Mouse (Mus musculus): ENCODE data around the gene Hist2h3c1. TPM values are rescaled to one million over a fixed set of nuclear protein-coding genes. Genes with fewer than 3 reads are reported as not detected.
"Not testable (repeated sequence)": the region's sequence is repeated elsewhere in the genome, so short reads cannot be mapped to it uniquely, and the experiment has no call there.

The Hist2h3c1 gene
- polyA plus RNA-seq, 1 experiment, result not detected

- Histone ChIP-seq H3K27me3 (ENCODE audit: control insufficient read depth, insufficient read depth, low read length) (no peaks in the 10 kb centered on the region), H3K4me1 (replicated peaks; ENCODE audit: control insufficient read depth, insufficient read depth, low read length) (peaks cover 17% of the 10 kb centered on the region), H3K4me3 (ENCODE audit: control insufficient read depth, insufficient read depth, low read length) (peak overlapping the region; percentile 49), H3K36me3 (ENCODE audit: control insufficient read depth, insufficient read depth, low read length) (no peaks in the 10 kb centered on the region), H3K27ac (ENCODE audit: control insufficient read depth, insufficient read depth, low read length) (peak overlapping the region; percentile 90)
- under 1% methylated on average over 12 of the region's 12 CpGs for WGBS
- DNase-seq, result peak; percentile 56
- TF ChIP-seq CTCF (IDR thresholded peaks at IDR 0.05; ENCODE audit: borderline replicate concordance, control insufficient read depth, extremely low read depth, insufficient read depth, low read length, poor library complexity) (no peak), POLR2A (IDR thresholded peaks at IDR 0.05; ENCODE audit: control insufficient read depth, extremely low read depth, insufficient read depth, low read length, poor library complexity) (no peak)
These were observed 27.3 kb upstream of the Hist2h3c1 start for GRCm38 (mm10) chr3:96219191-96219641.

GRCm38 (mm10) chr3:96219661-96220130, 26.8 kb upstream of the Hist2h3c1 start, which contains the start of the genes Bola1 and Hist2h2ab:
Bola1 (minus strand) TSS chr3:96219709.
Hist2h2ab (plus strand) TSS chr3:96219865.
- TF ChIP-seq CTCF (IDR thresholded peaks at IDR 0.05; ENCODE audit: borderline replicate concordance, control insufficient read depth, extremely low read depth, insufficient read depth, low read length, poor library complexity) (peak; percentile 42; the same call in 1 of the 2 replicates), POLR2A (IDR thresholded peaks at IDR 0.05; ENCODE audit: control insufficient read depth, extremely low read depth, insufficient read depth, low read length, poor library complexity) (peak; percentile 86)

GRCm38 (mm10) chr3:96220131-96220764, 26.2 kb upstream of the Hist2h3c1 start:
- under 1% methylated on average over 34 of the region's 47 CpGs for WGBS
- not testable (repeated sequence) for DNase-seq; H3K27me3 ChIP-seq (ENCODE audit: control insufficient read depth, insufficient read depth, low read length); H3K36me3 ChIP-seq (ENCODE audit: control insufficient read depth, insufficient read depth, low read length)
- Histone ChIP-seq H3K4me1 (replicated peaks; ENCODE audit: control insufficient read depth, insufficient read depth, low read length) (peaks cover 21% of the 10 kb centered on the region), H3K27ac (ENCODE audit: control insufficient read depth, insufficient read depth, low read length) (peak overlapping the region; percentile 98), H3K4me3 (ENCODE audit: control insufficient read depth, insufficient read depth, low read length) (peak overlapping the region; percentile 80)
- peak; percentile 77 for TF ChIP-seq POLR2A (IDR thresholded peaks at IDR 0.05; ENCODE audit: control insufficient read depth, extremely low read depth, insufficient read depth, low read length, poor library complexity)

More at GRCm38 (mm10) chr3:96219661-96220130, 26.8 kb upstream of the Hist2h3c1 start, which contains the start of the genes Bola1 and Hist2h2ab:
- peaks cover 18% of the 10 kb centered on the region for H3K4me1 ChIP-seq (replicated peaks; ENCODE audit: control insufficient read depth, insufficient read depth, low read length)
- no peaks in the 10 kb centered on the region for H3K27me3 ChIP-seq (ENCODE audit: control insufficient read depth, insufficient read depth, low read length)
- H3K36me3 ChIP-seq (ENCODE audit: control insufficient read depth, insufficient read depth, low read length), result no peaks in the 10 kb centered on the region
- peak; percentile 79 for DNase-seq
- peak within 1 kb of the TSS; percentile 80 for H3K4me3 ChIP-seq (ENCODE audit: control insufficient read depth, insufficient read depth, low read length)
- H3K27ac ChIP-seq (ENCODE audit: control insufficient read depth, insufficient read depth, low read length), result peak within 1 kb of the TSS; percentile 98
- WGBS, result under 1% methylated on average over 37 of the region's 37 CpGs

- H3K36me3 ChIP-seq (ENCODE audit: control insufficient read depth, insufficient read depth, low read length), result no peaks in the 10 kb centered on the region
- peak within 1 kb of the TSS; percentile 98 for H3K27ac ChIP-seq (ENCODE audit: control insufficient read depth, insufficient read depth, low read length)
- peak; percentile 90 for DNase-seq
- H3K4me3 ChIP-seq (ENCODE audit: control insufficient read depth, insufficient read depth, low read length), result peak within 1 kb of the TSS; percentile 89
- H3K27me3 ChIP-seq (ENCODE audit: control insufficient read depth, insufficient read depth, low read length), result no peaks in the 10 kb centered on the region
- under 1% methylated on average over 43 of the region's 43 CpGs for WGBS
- H3K4me1 ChIP-seq (replicated peaks; ENCODE audit: control insufficient read depth, insufficient read depth, low read length), result peaks cover 23% of the 10 kb centered on the region
- TF ChIP-seq POLR2A (IDR thresholded peaks at IDR 0.05; ENCODE audit: control insufficient read depth, extremely low read depth, insufficient read depth, low read length, poor library complexity), result peak; percentile 50; the same call in 1 of the 2 replicates
- no peak for TF ChIP-seq CTCF (IDR thresholded peaks at IDR 0.05; ENCODE audit: borderline replicate concordance, control insufficient read depth, extremely low read depth, insufficient read depth, low read length, poor library complexity)
These were observed 25.5 kb upstream of the Hist2h3c1 start, which contains the start of the genes Hist2h2ac and Hist2h2be for GRCm38 (mm10) chr3:96220765-96221639. Hist2h2ac (minus strand) TSS chr3:96220880. Hist2h2be (plus strand) TSS chr3:96221119.

- peaks cover 23% of the 10 kb centered on the region for H3K4me1 ChIP-seq (replicated peaks; ENCODE audit: control insufficient read depth, insufficient read depth, low read length)
- no peaks in the 10 kb centered on the region for H3K27me3 ChIP-seq (ENCODE audit: control insufficient read depth, insufficient read depth, low read length)
- peak overlapping the region; percentile 89 for H3K4me3 ChIP-seq (ENCODE audit: control insufficient read depth, insufficient read depth, low read length)
- WGBS, result 8% methylated on average over 9 of the region's 9 CpGs
- peak overlapping the region; percentile 97 for H3K27ac ChIP-seq (ENCODE audit: control insufficient read depth, insufficient read depth, low read length)
- no peak for TF ChIP-seq CTCF (IDR thresholded peaks at IDR 0.05; ENCODE audit: borderline replicate concordance, control insufficient read depth, extremely low read depth, insufficient read depth, low read length, poor library complexity)
- TF ChIP-seq POLR2A (IDR thresholded peaks at IDR 0.05; ENCODE audit: control insufficient read depth, extremely low read depth, insufficient read depth, low read length, poor library complexity), result no peak
- no peaks in the 10 kb centered on the region for H3K36me3 ChIP-seq (ENCODE audit: control insufficient read depth, insufficient read depth, low read length)
- peak; percentile 45 for DNase-seq
These were observed 24.8 kb upstream of the Hist2h3c1 start for GRCm38 (mm10) chr3:96221640-96222038.

- no peak for DNase-seq
- H3K36me3 ChIP-seq (ENCODE audit: control insufficient read depth, insufficient read depth, low read length), result no peaks in the 10 kb centered on the region
- WGBS, result 92% methylated on average over 4 of the region's 4 CpGs
- H3K4me1 ChIP-seq (replicated peaks; ENCODE audit: control insufficient read depth, insufficient read depth, low read length), result peaks cover 23% of the 10 kb centered on the region
- TF ChIP-seq POLR2A (IDR thresholded peaks at IDR 0.05; ENCODE audit: control insufficient read depth, extremely low read depth, insufficient read depth, low read length, poor library complexity) (no peak), CTCF (IDR thresholded peaks at IDR 0.05; ENCODE audit: borderline replicate concordance, control insufficient read depth, extremely low read depth, insufficient read depth, low read length, poor library complexity) (no peak)
- no peak overlapping the region for H3K4me3 ChIP-seq (ENCODE audit: control insufficient read depth, insufficient read depth, low read length)
- H3K27me3 ChIP-seq (ENCODE audit: control insufficient read depth, insufficient read depth, low read length), result no peaks in the 10 kb centered on the region
- no peak overlapping the region for H3K27ac ChIP-seq (ENCODE audit: control insufficient read depth, insufficient read depth, low read length)
These were observed 23.7 kb upstream of the Hist2h3c1 start for GRCm38 (mm10) chr3:96222774-96223173.

All from thymus, adult 2 months (tissue).